Mouse (Mus musculus) spleen, postnatal 4 days (tissue): ENCODE measurements around the gene Mlx.
"Not testable (repeated sequence)": the region's sequence is repeated elsewhere in the genome, so short reads cannot be mapped to it uniquely, and the experiment has no call there.

ENCODE experiments used
- DNase-seq, 2 experiments: peaks; one replicate each; pipeline ENCODE4 v3.0.0; 2022; ENCODE audit warnings: low spot score in 2 of 2

Gene Mlx

GRCm38 (mm10) chr11:101098231-101098630 lies 11.2 kb downstream of the Mlx start:
- no peak for DNase-seq

GRCm38 (mm10) chr11:101103011-101103410 lies 15.9 kb downstream of the Mlx start:
- no peak for DNase-seq

GRCm38 (mm10) chr11:101109351-101109750 lies 22.3 kb downstream of the Mlx start:
- no peak for DNase-seq

GRCm38 (mm10) chr11:101110708-101111107 lies 23.6 kb downstream of the Mlx start:
- no peak for DNase-seq

- no peak for DNase-seq
These were observed 24.1 kb downstream of the Mlx start for GRCm38 (mm10) chr11:101111178-101111577.

- no peak for DNase-seq
These were observed 25.1 kb downstream of the Mlx start for GRCm38 (mm10) chr11:101112186-101112585.

- DNase-seq = no peak
These were observed 28.5 kb downstream of the Mlx start for GRCm38 (mm10) chr11:101115564-101115963.

GRCm38 (mm10) chr11:101118105-101118504 lies 31.0 kb downstream of the Mlx start:
- no peak for DNase-seq

- DNase-seq = no peak
These were observed 32.2 kb downstream of the Mlx start for GRCm38 (mm10) chr11:101119131-101119760.

GRCm38 (mm10) chr11:101119761-101120544 lies 32.9 kb downstream of the Mlx start, which contains the start of the genes Retreg3 and Tubg1:
Gene Retreg3, minus strand, starts transcription at chr11:101119893.
Gene Tubg1, plus strand, starts transcription at chr11:101119938.
- peak; percentile 99 to 100 for DNase-seq

- DNase-seq = peak in 1 of 2 experiments; percentile 73
These were observed 33.6 kb downstream of the Mlx start for GRCm38 (mm10) chr11:101120545-101121188.

- not testable (repeated sequence) for DNase-seq
These were observed 37.4 kb downstream of the Mlx start for GRCm38 (mm10) chr11:101124494-101124893.

- DNase-seq = not testable (repeated sequence)
These were observed 37.9 kb downstream of the Mlx start for GRCm38 (mm10) chr11:101125008-101125407.

- no peak for DNase-seq
These were observed 40.0 kb downstream of the Mlx start for GRCm38 (mm10) chr11:101127075-101127474.

GRCm38 (mm10) chr11:101128996-101129577 lies 42.0 kb downstream of the Mlx start:
- DNase-seq = no peak

- no peak for DNase-seq
These were observed 43.1 kb downstream of the Mlx start for GRCm38 (mm10) chr11:101130056-101130756.

- no peak for DNase-seq
These were observed 44.1 kb downstream of the Mlx start for GRCm38 (mm10) chr11:101131187-101131586.

GRCm38 (mm10) chr11:101131701-101132100 lies 44.6 kb downstream of the Mlx start:
- DNase-seq = peak; percentile 36 to 70

- DNase-seq = no peak
These were observed 46.0 kb downstream of the Mlx start for GRCm38 (mm10) chr11:101133037-101133436.

- no peak for DNase-seq
These were observed 47.3 kb downstream of the Mlx start for GRCm38 (mm10) chr11:101134217-101134865.

- no peak for DNase-seq
These were observed 49.9 kb downstream of the Mlx start for GRCm38 (mm10) chr11:101137000-101137399.
